ENCODE assay signal across 11 mouse cellular contexts in genomic region chr12:76435084-76435483, GRCm38 (mm10). TPM values are rescaled to one million over a fixed set of nuclear protein-coding genes. Genes with fewer than 3 reads are reported as not detected.
DNase-seq lines count a peak whose midpoint lies in the region; ATAC-seq and TF ChIP-seq lines count a peak whose summit lies in the region.
"Had no signal": no experiment of that assay in that cellular context is flagged by ENCODE, and none has a peak within 500 bp of the region (broad histone marks: within the 10 kb centered on the region; RNA-seq: fewer than 3 reads in every experiment).

No protein-coding gene starts in this region.

- no peak for TF ChIP-seq EP300 in heart, adult 2 months (IDR thresholded peaks at IDR 0.05; ENCODE audit: insufficient read depth, low read depth, low read length)

- intact Hi-C loops in heart, adult 2 months (cut with DNase I), result no loop called here

- peaks cover 12% of the 10 kb centered on the region for H3K27me3 ChIP-seq in heart, embryonic 13.5 days (replicated peaks)
- H3K27me3 ChIP-seq in heart, adult 2 months (ENCODE audit: control insufficient read depth, insufficient read depth, low read length), result peaks cover 3% of the 10 kb centered on the region
- H3K27me3 ChIP-seq in hindbrain, embryonic 10.5 days (ENCODE audit: insufficient read depth, poor library complexity, severe bottlenecking), result peaks cover 35% of the 10 kb centered on the region

- TF ChIP-seq POLR2A in heart, adult 2 months (IDR thresholded peaks at IDR 0.05; ENCODE audit: insufficient read depth, low read depth, low read length), result no peak

- peak overlapping the region; percentile 73 for H3K4me2 ChIP-seq in heart, embryonic 13.5 days

- WGBS in heart, embryonic 13.5 days, result 3% methylated on average over 17 of the region's 17 CpGs
- WGBS in heart, adult 2 months, result 6% methylated on average over 17 of the region's 17 CpGs
- WGBS in hindbrain, embryonic 10.5 days, result 3% methylated on average over 17 of the region's 17 CpGs

- no peak for TF ChIP-seq CTCF in heart, adult 2 months (IDR thresholded peaks at IDR 0.05)

- H3K36me3 ChIP-seq in heart, embryonic 13.5 days, result no peaks in the 10 kb centered on the region
- H3K36me3 ChIP-seq in heart, adult 2 months (ENCODE audit: control insufficient read depth, insufficient read depth, low read length), result no peaks in the 10 kb centered on the region
- no peaks in the 10 kb centered on the region for H3K36me3 ChIP-seq in ES-E14 (ENCODE audit: control insufficient read depth, insufficient read depth, low read length, poor library complexity, severe bottlenecking)
- H3K36me3 ChIP-seq in hindbrain, embryonic 10.5 days, result no peaks in the 10 kb centered on the region

- H3K4me3 ChIP-seq in heart, embryonic 13.5 days, result peak overlapping the region; percentile 56
- no peak overlapping the region for H3K4me3 ChIP-seq in heart, adult 2 months
- H3K4me3 ChIP-seq in ES-E14 (ENCODE audit: insufficient read depth in 1 of 2, low read depth in 1 of 2, low read length in 2 of 2, poor library complexity in 1 of 2, severe bottlenecking in 1 of 2), result peak overlapping the region; percentile 49 to 70
- H3K4me3 ChIP-seq in hindbrain, embryonic 10.5 days, result peak overlapping the region; percentile 49

- DNase-seq in heart, adult 2 months, result no peak
- DNase-seq in ES-E14 (ENCODE audit: low read depth, low spot score), result no peak
- no peak for DNase-seq in hindbrain, embryonic 10.5 days (ENCODE audit: low spot score)
- DNase-seq in spleen, adult 12 weeks (ENCODE audit: low spot score), result no peak
- no peak for DNase-seq in frontal cortex, postnatal 36 days (ENCODE audit: low spot score in 2 of 2)
- no peak for DNase-seq in adrenal gland, postnatal 36 days
- DNase-seq: B cell, adult 2 months; gastrocnemius, postnatal 25 days had no signal

- no peak overlapping the region for H3K27ac ChIP-seq in heart, embryonic 13.5 days (replicated peaks)
- H3K27ac ChIP-seq in heart, adult 2 months, result no peak overlapping the region
- H3K27ac ChIP-seq in ES-E14 (ENCODE audit: insufficient read depth, low read depth, low read length, poor library complexity, severe bottlenecking), result no peak overlapping the region
- peak overlapping the region; percentile 74 for H3K27ac ChIP-seq in hindbrain, embryonic 10.5 days

- H3K4me1 ChIP-seq in heart, embryonic 13.5 days, result peaks cover 28% of the 10 kb centered on the region
- no peaks in the 10 kb centered on the region for H3K4me1 ChIP-seq in heart, adult 2 months (ENCODE audit: control insufficient read depth, insufficient read depth, low read length)
- H3K4me1 ChIP-seq in ES-E14 (ENCODE audit: control insufficient read depth in 2 of 2, insufficient read depth in 2 of 2, low read length in 2 of 2, poor library complexity in 1 of 2), result peaks cover 0 to 10% of the 10 kb centered on the region in 2 experiments; a peak in 1 of 4 replicates
- peaks cover 8% of the 10 kb centered on the region for H3K4me1 ChIP-seq in hindbrain, embryonic 10.5 days (replicated peaks)

- peak; percentile 37; the same call in 1 of the 2 replicates for ATAC-seq in heart, embryonic 13.5 days (ENCODE audit: extremely low read depth, insufficient number of reproducible peaks, low FRiP score, low TSS enrichment)
- 0 out of 2 replicates have a peak, but pooled peaks have one; percentile 14 for ATAC-seq in megakaryocyte progenitor cell, adult 5-6 weeks (replicated peaks; ENCODE audit: poor library complexity)

- H3K79me2 ChIP-seq in heart, adult 2 months (replicated peaks; ENCODE audit: control insufficient read depth, insufficient read depth, low read length), result no peaks in the 10 kb centered on the region

- peak overlapping the region; percentile 78 for H3K9ac ChIP-seq in heart, embryonic 13.5 days
- H3K9ac ChIP-seq in heart, adult 2 months (ENCODE audit: low read depth, low read length), result no peak overlapping the region
- peak overlapping the region; percentile 24; the same call in 1 of the 2 replicates for H3K9ac ChIP-seq in ES-E14 (ENCODE audit: insufficient read depth, low read depth, low read length, poor library complexity, severe bottlenecking)

- H3K9me3 ChIP-seq in heart, embryonic 13.5 days, result no peaks in the 10 kb centered on the region
- H3K9me3 ChIP-seq in ES-E14 (ENCODE audit: control insufficient read depth, insufficient read depth, low read depth, low read length), result no peaks in the 10 kb centered on the region
- no peaks in the 10 kb centered on the region for H3K9me3 ChIP-seq in hindbrain, embryonic 10.5 days

- in situ Hi-C loops in ES-E14 (cut with MboI; ENCODE audit: low sequenced_read_pairs in 2 of 2, unreplicated experiment in 2 of 2), result no loop called here

TF ChIP-seq in ES-E14, 5 proteins besides CTCF, POLR2A, EP300 and RAD21:
- TF ChIP-seq ZC3H11A (IDR thresholded peaks at IDR 0.05; ENCODE audit: borderline replicate concordance, low read depth, low read length) (no peak), MAFK (IDR thresholded peaks at IDR 0.05; ENCODE audit: insufficient read depth, low read depth, low read length) (no peak), ZNF384 (IDR thresholded peaks at IDR 0.05; ENCODE audit: low read depth, low read length) (no peak), CHD2 (IDR thresholded peaks at IDR 0.05; ENCODE audit: low read depth, low read length) (no peak), HCFC1 (IDR thresholded peaks at IDR 0.05; ENCODE audit: borderline replicate concordance, insufficient read depth, low read length) (no peak)
TF ChIP-seq in ES-E14: peak in this region for 0.

RNA-seq across cellular contexts. Expression of gene Ppp1r36, which starts 17.7 kb away (rescaled TPM):
- 2.0 and 3.1 TPM in 2 replicates for polyA plus RNA-seq in heart, embryonic 13.5 days (2015; fragmentation: Nextera tagmentation; extraction: Ambion mirVana)
- total RNA-seq in heart, adult 2 months (2021), result under 1 TPM; 0.14 to 0.16 TPM
- 0.09 and 0.41 TPM in 2 replicates for polyA plus RNA-seq in heart, adult 2 months (2012; rRNA removed)
- 0.54 and 0.69 TPM in 2 replicates for total RNA-seq in ES-E14 (2012; rRNA removed)
- 1.1 and 1.5 TPM in 2 replicates for polyA plus RNA-seq in hindbrain, embryonic 10.5 days (2016; fragmentation: Nextera tagmentation; extraction: Ambion mirVana)
- total RNA-seq in megakaryocyte progenitor cell, adult 5-6 weeks (2015), result 0.39 and 0.72 TPM in 2 replicates
- 0.24 TPM in 1 of 2 replicates, not detected in the other for total RNA-seq in megakaryocyte progenitor cell, adult 5-6 weeks (2017)
- total RNA-seq in adrenal gland, postnatal 36 days (2021), result not detected
- total RNA-seq: gastrocnemius, postnatal 25 days; neutrophil, adult 5-6 weeks had no signal

RNA-seq across cellular contexts. Expression of gene Hspa2, which starts 31.1 kb away (rescaled TPM):
- 15.1 and 15.5 TPM in 2 replicates for polyA plus RNA-seq in heart, embryonic 13.5 days (2015; fragmentation: Nextera tagmentation; extraction: Ambion mirVana)
- 1 to 10 TPM; 5.0 to 5.1 TPM for total RNA-seq in heart, adult 2 months (2021)
- 6.6 and 7.7 TPM in 2 replicates for polyA plus RNA-seq in heart, adult 2 months (2012; rRNA removed)
- 8.1 and 9.2 TPM in 2 replicates for total RNA-seq in ES-E14 (2012; rRNA removed)
- 9.5 and 9.8 TPM in 2 replicates for polyA plus RNA-seq in hindbrain, embryonic 10.5 days (2016; fragmentation: Nextera tagmentation; extraction: Ambion mirVana)
- total RNA-seq in megakaryocyte progenitor cell, adult 5-6 weeks (2015), result 6.9 and 8.3 TPM in 2 replicates
- 18.2 and 19.9 TPM in 2 replicates for total RNA-seq in megakaryocyte progenitor cell, adult 5-6 weeks (2017)
- total RNA-seq in adrenal gland, postnatal 36 days (2021), result 10 to 100 TPM; 18.5 to 21.5 TPM
